Mouse (Mus musculus): ENCODE measurements around the gene Pacsin1. TPM values are rescaled to one million over a fixed set of nuclear protein-coding genes. Genes with fewer than 3 reads are reported as not detected.

Pacsin1 gene
- polyA plus RNA-seq, 1 experiment: 1.3 TPM

- Histone ChIP-seq H3K27me3 (replicated peaks; ENCODE audit: control insufficient read depth, insufficient read depth, low read length) (no peaks in the 10 kb centered on the region), H3K4me1 (ENCODE audit: control insufficient read depth, insufficient read depth, low read length) (peaks cover 4% of the 10 kb centered on the region; the same call in 1 of the 2 replicates), H3K27ac (ENCODE audit: insufficient read depth, low read depth, low read length) (no peak overlapping the region), H3K4me3 (ENCODE audit: insufficient read depth, low read depth, low read length) (no peak overlapping the region), H3K36me3 (ENCODE audit: control insufficient read depth, insufficient read depth, low read length) (no peaks in the 10 kb centered on the region)
- 61% methylated on average over 7 of the region's 7 CpGs for WGBS
- no peak for DNase-seq
- TF ChIP-seq CTCF (conservative IDR thresholded peaks at IDR 0.05; ENCODE audit: insufficient read depth, insufficient read length, low read depth, low read length) (no peak), POLR2A (IDR thresholded peaks at IDR 0.05; ENCODE audit: low read depth, low read length) (no peak)
Observed at GRCm38 (mm10) chr17:27615388-27615787, 39.9 kb upstream of the Pacsin1 start.

DNA sequence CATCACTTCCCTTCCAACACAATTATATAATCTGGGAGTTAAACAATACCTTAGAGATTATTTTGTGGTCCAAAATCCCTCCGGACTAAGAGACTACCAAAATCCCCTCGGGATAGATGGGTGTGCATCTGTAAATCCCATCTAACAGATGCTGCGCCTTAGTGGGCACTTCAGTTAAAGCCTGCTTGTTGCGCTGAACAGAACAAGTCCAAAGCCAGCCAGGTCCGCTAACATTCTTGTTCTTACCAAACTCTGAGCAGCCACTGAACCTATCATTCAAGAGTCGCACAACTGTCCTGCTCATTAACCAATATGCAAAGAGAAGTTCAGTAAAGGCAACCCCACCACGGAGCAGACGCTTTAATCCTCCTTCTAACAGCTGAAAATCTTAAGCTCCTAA lies 34.1 kb upstream of the Pacsin1 start:
- Histone ChIP-seq H3K4me1 (ENCODE audit: control insufficient read depth, insufficient read depth, low read length) (peaks cover 17% of the 10 kb centered on the region), H3K27me3 (replicated peaks; ENCODE audit: control insufficient read depth, insufficient read depth, low read length) (no peaks in the 10 kb centered on the region), H3K27ac (ENCODE audit: insufficient read depth, low read depth, low read length) (no peak overlapping the region), H3K4me3 (ENCODE audit: insufficient read depth, low read depth, low read length) (no peak overlapping the region), H3K36me3 (ENCODE audit: control insufficient read depth, insufficient read depth, low read length) (no peaks in the 10 kb centered on the region)
- DNase-seq: peak; percentile 31
- no peak for TF ChIP-seq POLR2A (IDR thresholded peaks at IDR 0.05; ENCODE audit: low read depth, low read length)
- no peak for TF ChIP-seq CTCF (conservative IDR thresholded peaks at IDR 0.05; ENCODE audit: insufficient read depth, insufficient read length, low read depth, low read length)
- 33% methylated on average over 8 of the region's 8 CpGs for WGBS

DNA sequence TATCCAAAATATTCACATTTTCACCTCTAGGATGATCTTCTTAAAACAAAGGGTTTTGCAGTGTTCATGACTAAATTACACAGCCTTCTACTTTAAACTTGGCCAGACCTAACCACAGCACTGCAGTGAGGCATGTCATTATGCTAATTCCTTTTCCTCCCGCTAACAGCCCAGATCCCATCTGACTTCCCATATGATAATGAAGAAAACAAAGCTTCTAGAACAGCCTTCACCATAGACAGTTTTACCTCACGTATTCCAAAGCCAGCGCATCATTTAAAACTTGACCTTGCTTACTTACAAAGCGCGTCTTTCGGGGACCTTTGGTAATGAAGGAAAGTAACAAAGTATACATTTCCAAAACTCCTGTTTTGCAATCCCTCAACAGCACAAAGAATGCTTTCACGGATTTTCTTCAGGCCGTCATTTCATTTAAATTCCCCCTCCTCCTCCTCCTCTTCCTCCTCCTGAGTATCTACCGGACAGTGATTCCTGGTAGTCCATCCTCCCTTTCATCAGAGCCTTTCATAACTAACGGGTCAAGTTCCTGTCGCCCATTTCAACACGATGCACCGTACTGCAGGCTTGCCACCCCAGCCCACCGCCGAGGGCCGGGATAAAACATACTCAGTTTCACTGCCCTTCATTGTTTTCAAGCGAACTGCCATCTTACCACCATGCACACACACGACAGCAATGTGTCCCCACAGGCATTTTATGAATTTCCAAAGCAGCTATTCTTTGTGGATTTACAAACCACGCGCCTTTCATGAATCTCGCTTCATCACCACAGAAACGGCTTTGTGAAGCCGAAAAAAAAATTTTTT lies 33.4 kb upstream of the Pacsin1 start:
- WGBS: 8% methylated on average over 23 of the region's 23 CpGs
- TF ChIP-seq CTCF (conservative IDR thresholded peaks at IDR 0.05; ENCODE audit: insufficient read depth, insufficient read length, low read depth, low read length) (no peak), POLR2A (IDR thresholded peaks at IDR 0.05; ENCODE audit: low read depth, low read length) (no peak)
- no peak for DNase-seq
- Histone ChIP-seq H3K27me3 (replicated peaks; ENCODE audit: control insufficient read depth, insufficient read depth, low read length) (no peaks in the 10 kb centered on the region), H3K36me3 (ENCODE audit: control insufficient read depth, insufficient read depth, low read length) (no peaks in the 10 kb centered on the region), H3K27ac (ENCODE audit: insufficient read depth, low read depth, low read length) (no peak overlapping the region), H3K4me1 (ENCODE audit: control insufficient read depth, insufficient read depth, low read length) (peaks cover 17% of the 10 kb centered on the region), H3K4me3 (ENCODE audit: insufficient read depth, low read depth, low read length) (peak overlapping the region; percentile 55)

GRCm38 (mm10) chr17:27622611-27623359 lies 32.5 kb upstream of the Pacsin1 start:
- no peak for TF ChIP-seq CTCF (conservative IDR thresholded peaks at IDR 0.05; ENCODE audit: insufficient read depth, insufficient read length, low read depth, low read length)
- no peak for TF ChIP-seq POLR2A (IDR thresholded peaks at IDR 0.05; ENCODE audit: low read depth, low read length)

GRCm38 (mm10) chr17:27623360-27624326 lies 31.7 kb upstream of the Pacsin1 start, which contains the start of gene Nudt3:
Gene Nudt3 (minus strand): TSS chr17:27623495.
- TF ChIP-seq CTCF (conservative IDR thresholded peaks at IDR 0.05; ENCODE audit: insufficient read depth, insufficient read length, low read depth, low read length): no peak
- TF ChIP-seq POLR2A (IDR thresholded peaks at IDR 0.05; ENCODE audit: low read depth, low read length): peak; percentile 12
- Histone ChIP-seq H3K27me3 (replicated peaks; ENCODE audit: control insufficient read depth, insufficient read depth, low read length) (no peaks in the 10 kb centered on the region), H3K36me3 (ENCODE audit: control insufficient read depth, insufficient read depth, low read length) (no peaks in the 10 kb centered on the region), H3K27ac (ENCODE audit: insufficient read depth, low read depth, low read length) (peak within 1 kb of the TSS; percentile 66), H3K4me1 (ENCODE audit: control insufficient read depth, insufficient read depth, low read length) (peaks cover 17% of the 10 kb centered on the region), H3K4me3 (ENCODE audit: insufficient read depth, low read depth, low read length) (peak within 1 kb of the TSS; percentile 83)
- peak; percentile 91 for DNase-seq
- WGBS: 7% methylated on average over 89 of the region's 91 CpGs

More at GRCm38 (mm10) chr17:27622611-27623359, 32.5 kb upstream of the Pacsin1 start:
- under 1% methylated on average over 80 of the region's 80 CpGs for WGBS
- Histone ChIP-seq H3K27ac (ENCODE audit: insufficient read depth, low read depth, low read length) (peak overlapping the region; percentile 65), H3K4me3 (ENCODE audit: insufficient read depth, low read depth, low read length) (peak overlapping the region; percentile 83), H3K4me1 (ENCODE audit: control insufficient read depth, insufficient read depth, low read length) (peaks cover 17% of the 10 kb centered on the region), H3K36me3 (ENCODE audit: control insufficient read depth, insufficient read depth, low read length) (no peaks in the 10 kb centered on the region), H3K27me3 (replicated peaks; ENCODE audit: control insufficient read depth, insufficient read depth, low read length) (no peaks in the 10 kb centered on the region)
- peak; percentile 45 for DNase-seq

DNA sequence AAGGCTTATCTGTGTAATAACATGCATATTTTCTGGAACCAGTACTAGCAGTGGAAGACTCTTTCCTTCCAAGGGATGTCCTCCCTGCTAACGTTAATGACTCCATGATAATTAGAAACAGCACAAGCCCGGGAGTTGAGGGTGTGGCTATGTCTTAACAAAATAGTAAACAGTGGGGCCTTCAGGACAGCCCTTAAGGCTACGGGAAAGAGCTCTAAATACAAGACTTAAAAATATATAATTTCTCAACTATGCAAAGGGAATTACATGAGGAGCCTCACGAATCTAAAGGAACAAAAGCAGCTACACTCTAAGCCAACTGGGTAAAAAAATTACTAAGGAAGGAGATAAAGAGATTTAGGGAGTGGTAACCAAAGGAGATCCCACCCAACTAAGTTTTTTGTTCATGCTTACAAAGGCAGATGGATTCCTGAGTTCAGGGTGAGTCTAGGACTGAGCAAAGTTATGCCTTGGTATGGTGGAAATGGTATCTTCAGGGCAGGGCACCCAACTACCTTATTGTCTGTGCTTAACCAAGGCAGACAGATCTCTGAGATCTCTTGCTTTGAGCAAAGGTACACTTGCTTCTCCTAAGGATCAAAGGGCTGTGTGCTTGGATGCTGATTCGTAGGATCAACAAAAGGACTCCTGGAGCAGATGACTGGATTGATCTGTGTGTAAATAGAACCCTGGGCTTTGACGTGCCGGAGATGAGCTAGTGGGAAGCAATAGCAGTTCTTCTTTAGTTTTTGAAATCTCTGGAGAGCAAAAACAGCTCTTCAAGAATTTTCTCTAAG lies 29.7 kb upstream of the Pacsin1 start:
- Histone ChIP-seq H3K27ac (ENCODE audit: insufficient read depth, low read depth, low read length) (no peak overlapping the region), H3K4me3 (ENCODE audit: insufficient read depth, low read depth, low read length) (no peak overlapping the region), H3K27me3 (replicated peaks; ENCODE audit: control insufficient read depth, insufficient read depth, low read length) (no peaks in the 10 kb centered on the region), H3K36me3 (ENCODE audit: control insufficient read depth, insufficient read depth, low read length) (no peaks in the 10 kb centered on the region), H3K4me1 (ENCODE audit: control insufficient read depth, insufficient read depth, low read length) (peaks cover 17% of the 10 kb centered on the region)
- WGBS: 76% methylated on average over 7 of the region's 7 CpGs
- TF ChIP-seq POLR2A (IDR thresholded peaks at IDR 0.05; ENCODE audit: low read depth, low read length): no peak
- no peak for TF ChIP-seq CTCF (conservative IDR thresholded peaks at IDR 0.05; ENCODE audit: insufficient read depth, insufficient read length, low read depth, low read length)
- peak; percentile 25 for DNase-seq
